Mouse (Mus musculus) kidney, adult 2 months (tissue): ENCODE data around the gene Gm10722. TPM values are rescaled to one million over a fixed set of nuclear protein-coding genes. Genes with fewer than 3 reads are reported as not detected.
A peak's percentile ranks its signal among the peaks of the same experiment; 100 is the strongest.
"Not testable (repeated sequence)": the region's sequence is repeated elsewhere in the genome, so short reads cannot be mapped to it uniquely, and the experiment has no call there.

ENCODE experiments used
- DNase-seq: peaks from one replicate; pipeline ENCODE4 v3.0.0; 2021
- H3K27ac ChIP-seq: fragments of 200-500 bp; 2 replicates; pipeline ENCODE4 v1.5.1; 2012; ENCODE audit warnings: low read depth, low read length, control low read depth, inconsistent platforms; ENCODE audit not compliant: insufficient read depth
- H3K27me3 ChIP-seq: fragments of 200-500 bp; replicated peaks from 2 replicates; pipeline ENCODE4 v1.6.1; 2012; ENCODE audit warnings: mild to moderate bottlenecking, moderate library complexity, low read length, inconsistent platforms; ENCODE audit not compliant: control insufficient read depth, insufficient read depth
- H3K36me3 ChIP-seq: fragments of 200-500 bp; 2 replicates; pipeline ENCODE4 v1.6.1; 2012; ENCODE audit warnings: mild to moderate bottlenecking, moderate library complexity, low read length, inconsistent platforms; ENCODE audit not compliant: control insufficient read depth, insufficient read depth
- H3K4me1 ChIP-seq: fragments of 200-500 bp; 2 replicates; pipeline ENCODE4 v1.6.1; 2011; ENCODE audit warnings: low read length; ENCODE audit not compliant: control insufficient read depth, insufficient read depth
- H3K4me3 ChIP-seq: fragments of 200-500 bp; 2 replicates; pipeline ENCODE4 v1.5.1; 2011; ENCODE audit warnings: mild to moderate bottlenecking, low read depth, low read length, control low read depth; ENCODE audit not compliant: insufficient read depth
- WGBS: fragments of 180-500 bp; shearing (Covaris S2); methylation state at CpG from one replicate; pipeline ENCODE4 v1.1.7; 2018; 5-methylcytosine and 5-hydroxymethylcytosine counted together
- polyA plus RNA-seq: library from polyadenylated mRNA; depleted of rRNA; stranded (reverse); fragments of >200 nt; gene quantifications from 2 replicates; pipeline ENCODE4 v1.2.3, GENCODE M21; 2012; rRNA removed

Gm10722 gene
- not detected in 2 replicates for polyA plus RNA-seq

GRCm38 (mm10) chr9:3000445-3000972, at the start of gene Gm10722:
Gene Gm10722 (plus strand): TSS chr9:3000922.
- not testable (repeated sequence) for H3K27me3 ChIP-seq, H3K4me3 ChIP-seq, H3K36me3 ChIP-seq, H3K27ac ChIP-seq, H3K4me1 ChIP-seq
- peak; percentile 41 for DNase-seq
- 76% methylated on average over 12 of the region's 12 CpGs for WGBS

DNA sequence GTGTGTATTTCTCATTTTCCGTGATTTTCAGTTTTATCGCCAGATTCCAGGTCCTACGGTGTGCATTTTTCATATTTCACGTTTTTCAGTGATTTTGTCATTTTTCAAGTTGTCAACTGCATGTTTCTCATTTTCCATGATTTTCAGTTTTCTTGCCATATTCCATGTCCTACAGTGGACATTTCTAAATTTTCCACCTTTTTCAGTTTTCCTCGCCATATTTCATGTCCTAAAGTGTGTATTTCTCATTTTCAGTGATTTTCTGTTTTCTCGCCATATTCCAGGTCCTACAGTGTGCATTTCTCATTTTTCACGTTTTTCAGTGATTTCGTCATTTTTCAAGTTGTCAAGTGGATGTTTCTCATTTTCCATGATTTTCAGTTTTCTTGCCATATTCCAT, 284 bp downstream of the Gm10722 start:
- H3K4me1 ChIP-seq, H3K4me3 ChIP-seq, H3K36me3 ChIP-seq, H3K27me3 ChIP-seq, H3K27ac ChIP-seq: not testable (repeated sequence)
- WGBS = 70% methylated on average over 8 of the region's 8 CpGs
- DNase-seq = peak; percentile 50

GRCm38 (mm10) chr9:3001948-3002659, 1.4 kb downstream of the Gm10722 start:
- 72% methylated on average over 9 of the region's 11 CpGs for WGBS
- not testable (repeated sequence) for H3K4me3 ChIP-seq, H3K36me3 ChIP-seq, H3K27me3 ChIP-seq, H3K4me1 ChIP-seq, H3K27ac ChIP-seq
- DNase-seq = peak; percentile 99

DNA sequence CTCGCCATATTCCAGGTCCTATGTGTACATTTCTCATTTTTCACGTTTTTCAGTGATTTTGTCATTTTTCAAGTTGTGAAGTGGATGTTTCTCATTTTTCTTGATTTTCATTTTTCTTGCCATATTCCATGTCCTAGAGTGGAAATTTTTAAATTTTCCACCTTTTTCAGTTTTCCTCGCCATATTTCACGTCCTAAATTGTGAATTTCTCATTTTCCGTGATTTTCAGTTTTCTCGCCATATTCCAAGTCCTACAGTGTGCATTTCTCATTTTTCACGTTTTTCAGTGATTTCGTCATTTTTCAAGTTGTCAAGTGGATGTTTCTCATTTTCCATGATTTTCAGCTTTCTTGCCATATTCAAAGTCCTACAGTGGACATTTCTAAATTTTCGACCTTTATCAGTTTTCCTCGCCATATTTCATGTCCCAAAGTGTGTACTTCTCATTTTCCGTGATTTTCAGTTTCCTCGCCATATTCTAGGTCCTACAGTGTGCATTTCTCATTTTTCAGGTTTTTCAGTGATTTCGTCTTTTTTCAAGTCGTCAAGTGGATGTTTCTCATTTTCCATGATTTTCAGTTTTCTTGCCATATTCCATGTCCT, 2.2 kb downstream of the Gm10722 start, which contains the start of gene Gm11168:
Gene Gm11168, plus strand, starts transcription at position 553 of the 603 bp plus-strand sequence.
- not testable (repeated sequence) for H3K27ac ChIP-seq, H3K36me3 ChIP-seq, H3K4me1 ChIP-seq, DNase-seq, H3K27me3 ChIP-seq, H3K4me3 ChIP-seq
- WGBS = 79% methylated on average over 6 of the region's 14 CpGs

GRCm38 (mm10) chr9:3006179-3006578, 5.5 kb downstream of the Gm10722 start:
- DNase-seq, H3K4me3 ChIP-seq, H3K27ac ChIP-seq, H3K4me1 ChIP-seq, H3K36me3 ChIP-seq, H3K27me3 ChIP-seq: not testable (repeated sequence)
- 81% methylated on average over 1 of the region's 5 CpGs for WGBS

- H3K4me1 ChIP-seq, H3K27me3 ChIP-seq, H3K36me3 ChIP-seq, H3K27ac ChIP-seq, H3K4me3 ChIP-seq: not testable (repeated sequence)
- peak; percentile 94 for DNase-seq
- 73% methylated on average over 8 of the region's 8 CpGs for WGBS
Observed at GRCm38 (mm10) chr9:3006636-3007035, 5.9 kb downstream of the Gm10722 start.

DNA sequence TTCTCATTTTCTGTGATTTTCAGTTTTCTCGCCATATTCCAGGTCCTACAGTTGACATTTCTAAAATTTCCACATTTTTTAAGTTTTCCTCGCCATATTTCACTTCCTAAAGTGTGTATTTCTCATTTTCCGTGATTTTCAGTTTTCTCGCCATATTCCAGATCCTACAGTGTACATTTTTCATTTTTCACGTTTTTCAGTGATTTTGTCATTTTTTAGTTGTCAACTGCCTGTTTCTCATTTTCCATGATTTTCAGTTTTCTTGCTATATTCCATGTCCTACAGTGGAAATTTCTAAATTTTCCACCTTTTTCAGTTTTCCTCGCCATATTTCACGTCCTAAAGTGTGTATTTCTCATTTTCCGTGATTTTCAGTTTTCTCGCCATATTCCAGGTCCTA, 6.5 kb downstream of the Gm10722 start:
- 79% methylated on average over 8 of the region's 9 CpGs for WGBS
- H3K27me3 ChIP-seq, H3K27ac ChIP-seq, DNase-seq, H3K4me1 ChIP-seq, H3K36me3 ChIP-seq, H3K4me3 ChIP-seq: not testable (repeated sequence)

- not testable (repeated sequence) for H3K36me3 ChIP-seq, H3K4me3 ChIP-seq, DNase-seq, H3K27me3 ChIP-seq, H3K27ac ChIP-seq, H3K4me1 ChIP-seq
- whole genome bisulfite sequencing = no CpG with 5 or more reads among the region's 5 CpGs
Observed at GRCm38 (mm10) chr9:3009331-3009730, 8.6 kb downstream of the Gm10722 start.

GRCm38 (mm10) chr9:3012054-3012621, 11.4 kb downstream of the Gm10722 start:
- not testable (repeated sequence) for H3K36me3 ChIP-seq, H3K4me3 ChIP-seq, H3K27me3 ChIP-seq, H3K27ac ChIP-seq, DNase-seq, H3K4me1 ChIP-seq
- 84% methylated on average over 3 of the region's 7 CpGs for WGBS

DNA sequence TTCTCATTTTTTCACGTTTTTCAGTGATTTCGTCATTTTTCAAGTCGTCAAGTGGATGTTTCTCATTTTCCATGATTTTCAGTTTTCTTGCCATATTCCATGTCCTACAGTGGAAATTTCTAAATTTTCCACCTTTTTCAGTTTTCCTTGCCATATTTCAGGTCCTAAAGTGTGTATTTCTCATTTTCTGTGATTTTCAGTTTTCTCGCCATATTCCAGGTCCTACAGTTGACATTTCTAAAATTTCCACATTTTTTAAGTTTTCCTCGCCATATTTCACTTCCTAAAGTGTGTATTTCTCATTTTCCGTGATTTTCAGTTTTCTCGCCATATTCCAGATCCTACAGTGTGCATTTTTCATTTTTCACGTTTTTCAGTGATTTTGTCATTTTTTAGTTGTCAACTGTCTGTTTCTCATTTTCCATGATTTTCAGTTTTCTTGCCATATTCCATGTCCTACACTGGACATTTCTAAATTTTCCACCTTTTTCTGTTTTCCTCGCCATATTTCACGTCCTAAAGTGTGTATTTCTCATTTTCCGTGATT, 12.1 kb downstream of the Gm10722 start, which contains the start of gene Gm10721:
Gene Gm10721, plus strand, starts transcription at position 408 of the 547 bp plus-strand sequence.
- not testable (repeated sequence) for H3K27me3 ChIP-seq, DNase-seq, H3K4me3 ChIP-seq, H3K4me1 ChIP-seq, H3K27ac ChIP-seq, H3K36me3 ChIP-seq
- no CpG with 5 or more reads among the region's 11 CpGs for WGBS

GRCm38 (mm10) chr9:3015354-3015753, 14.6 kb downstream of the Gm10722 start, which contains the start of gene Gm10720:
Gene Gm10720 (plus strand): TSS chr9:3015654.
- not testable (repeated sequence) for DNase-seq, H3K27me3 ChIP-seq, H3K36me3 ChIP-seq, H3K4me1 ChIP-seq, H3K4me3 ChIP-seq, H3K27ac ChIP-seq
- WGBS = 73% methylated on average over 5 of the region's 9 CpGs
